Mouse (Mus musculus) spleen, adult 2 months (tissue): ENCODE results near the gene Zbtb24.

Source experiments
- CTCF ChIP-seq: fragments of 200-500 bp; IDR thresholded peaks from 2 replicates; pipeline ENCODE4 v1.5.1; 2011; ENCODE audit warnings: mild to moderate bottlenecking, inconsistent platforms; ENCODE audit not compliant: insufficient read depth, insufficient read length, insufficient replicate concordance; ENCODE audit errors: extremely low read depth
- POLR2A ChIP-seq: fragments of 200-500 bp; IDR thresholded peaks from 2 replicates; pipeline ENCODE4 v1.6.1; 2011; ENCODE audit warnings: low read depth, low read length, inconsistent platforms

GRCm38 (mm10) chr10:41426368-41426767 is 23.8 kb upstream of the Zbtb24 start:
- TF ChIP-seq CTCF = no peak
- TF ChIP-seq POLR2A = no peak
